Mouse (Mus musculus): ENCODE data around the gene Stx11. TPM values are rescaled to one million over a fixed set of nuclear protein-coding genes. Genes with fewer than 3 reads are reported as not detected.
A peak's percentile ranks its signal among the peaks of the same experiment; 100 is the strongest.
"Not testable (repeated sequence)": the region's sequence is repeated elsewhere in the genome, so short reads cannot be mapped to it uniquely, and the experiment has no call there.

The Stx11 gene
- polyA plus RNA-seq, 2 experiments from 2014 or later, result 18.9 to 19.6 TPM

GRCm38 (mm10) chr10:12957271-12957670 is 6.8 kb downstream of the Stx11 start:
- no peak for ATAC-seq

DNA sequence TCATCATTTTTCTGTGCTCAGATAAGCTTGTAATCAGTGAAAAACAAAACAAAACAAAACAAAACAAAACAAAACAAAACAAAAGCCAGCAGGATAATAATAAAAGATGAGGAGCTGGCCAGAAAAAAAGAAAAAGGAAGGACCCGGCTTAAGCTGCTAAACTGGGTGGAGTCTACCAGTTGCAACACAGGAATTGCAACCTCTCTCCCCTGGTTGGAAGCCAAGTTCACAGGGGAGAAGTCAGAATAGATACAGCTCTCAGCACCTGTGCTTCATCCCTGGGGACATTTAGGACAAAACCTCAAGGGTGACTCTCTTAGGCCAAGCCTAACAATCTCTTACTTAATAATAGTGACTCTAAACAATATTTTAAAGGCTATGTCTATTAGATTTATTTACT is 8.3 kb downstream of the Stx11 start:
- ATAC-seq, result no peak

DNA sequence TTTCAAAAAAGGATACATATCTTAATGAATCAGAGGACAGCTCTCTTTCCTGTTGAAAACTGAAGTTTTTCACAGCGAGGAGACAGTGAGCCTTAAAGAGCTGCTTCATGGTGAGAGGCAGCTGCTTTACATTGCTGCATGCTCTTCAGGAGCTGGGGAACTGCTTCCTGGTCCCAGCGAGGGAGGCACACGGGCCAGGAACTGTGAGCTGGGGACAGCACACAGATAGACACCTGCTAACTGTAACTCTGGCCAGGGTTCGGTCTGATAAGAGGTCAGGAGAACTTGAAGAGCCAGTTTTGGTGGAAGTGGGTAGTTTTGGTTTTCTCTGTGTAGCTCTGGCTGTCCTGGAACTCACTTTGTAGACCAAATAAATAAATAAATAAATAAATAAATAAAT is 12.7 kb downstream of the Stx11 start:
- not testable (repeated sequence) for ATAC-seq

DNA sequence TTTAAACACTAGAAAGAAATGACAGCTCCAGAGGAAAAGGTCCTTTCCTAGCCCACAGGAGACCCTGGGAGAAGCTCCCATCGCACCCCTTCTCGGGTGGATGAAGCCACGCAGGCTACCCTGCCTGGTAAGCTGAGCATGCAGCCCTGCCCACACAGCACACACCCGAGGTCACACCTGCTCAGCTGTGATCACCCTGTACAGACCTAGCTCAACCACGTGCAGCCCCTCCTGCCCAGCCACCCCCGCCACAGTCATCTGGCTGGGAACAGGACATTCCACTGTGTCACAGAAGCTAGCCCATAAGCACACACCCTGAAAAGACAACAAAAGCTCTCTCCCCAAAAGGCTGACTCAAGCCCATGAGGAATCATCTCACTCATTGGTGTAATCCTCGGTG is 14.8 kb downstream of the Stx11 start:
- ATAC-seq, result no peak

GRCm38 (mm10) chr10:12947606-12948005 is 16.5 kb downstream of the Stx11 start:
- ATAC-seq, result no peak

GRCm38 (mm10) chr10:12941018-12941761 is 22.9 kb downstream of the Stx11 start:
- ATAC-seq, result no peak

DNA sequence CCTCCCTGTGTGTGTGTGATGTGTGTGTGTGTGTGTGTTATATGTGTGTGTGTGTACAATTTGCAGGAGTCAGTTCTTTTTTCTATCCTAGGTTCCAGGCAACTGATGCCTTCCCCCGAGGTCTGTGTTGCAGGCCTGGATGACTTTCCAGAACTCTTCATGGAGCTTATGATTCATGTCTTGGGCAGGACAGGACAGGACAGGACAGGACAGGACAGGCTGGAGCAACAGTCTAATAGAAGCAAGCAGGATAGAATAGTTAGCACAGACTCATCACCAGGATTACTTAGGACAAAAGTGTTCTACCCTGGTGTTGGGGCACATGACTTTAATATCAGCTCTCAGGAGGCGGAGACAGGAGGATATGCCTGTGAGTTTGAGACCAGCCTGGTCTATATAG is 25.3 kb downstream of the Stx11 start:
- no peak for ATAC-seq

GRCm38 (mm10) chr10:12936079-12936478 is 28.0 kb downstream of the Stx11 start:
- ATAC-seq, result no peak

- ATAC-seq, result no peak
These were observed 28.5 kb downstream of the Stx11 start for GRCm38 (mm10) chr10:12935575-12935974.

DNA sequence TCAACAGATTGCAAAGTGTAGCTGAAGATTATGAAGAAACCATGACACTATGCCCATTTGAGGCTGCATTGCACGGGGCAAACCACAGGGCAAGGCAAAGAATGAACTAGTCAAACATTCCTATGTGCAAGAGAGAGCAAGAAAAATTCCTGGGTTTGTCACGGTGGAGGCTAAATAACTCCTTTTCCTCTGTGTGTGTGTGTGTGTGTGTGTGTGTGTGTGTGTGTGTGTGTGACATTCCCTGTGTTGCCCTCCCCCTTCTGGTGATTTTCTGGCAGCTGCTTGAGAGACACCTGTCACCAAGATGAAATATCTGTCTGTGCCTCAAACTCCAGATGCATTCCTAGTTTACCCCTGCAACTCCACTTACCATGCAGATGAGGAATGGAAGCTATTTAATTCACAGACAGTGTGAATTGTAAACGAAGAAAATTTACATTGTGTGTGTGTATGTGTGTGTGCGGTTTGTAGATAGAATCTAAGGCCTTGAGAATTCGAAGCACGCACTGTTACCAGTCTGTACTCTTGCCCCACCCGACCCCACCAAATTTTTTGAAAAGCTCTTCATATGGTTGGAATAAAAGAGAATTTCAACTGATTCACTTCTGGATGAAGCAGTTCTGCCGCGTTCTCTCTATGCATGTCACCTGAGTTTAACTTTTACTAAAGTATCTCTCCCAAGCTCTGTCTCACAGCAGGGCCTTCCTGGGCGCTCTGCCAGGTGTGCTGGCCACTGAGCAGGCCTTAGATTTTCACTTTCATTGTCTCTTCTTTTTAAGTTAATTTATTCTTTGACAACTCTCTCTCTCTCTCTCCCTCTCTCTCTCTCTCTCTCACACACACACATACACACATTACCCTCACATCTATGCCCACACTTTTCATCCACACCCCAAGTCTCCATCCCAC is 32.4 kb downstream of the Stx11 start:
- ATAC-seq, result no peak

DNA sequence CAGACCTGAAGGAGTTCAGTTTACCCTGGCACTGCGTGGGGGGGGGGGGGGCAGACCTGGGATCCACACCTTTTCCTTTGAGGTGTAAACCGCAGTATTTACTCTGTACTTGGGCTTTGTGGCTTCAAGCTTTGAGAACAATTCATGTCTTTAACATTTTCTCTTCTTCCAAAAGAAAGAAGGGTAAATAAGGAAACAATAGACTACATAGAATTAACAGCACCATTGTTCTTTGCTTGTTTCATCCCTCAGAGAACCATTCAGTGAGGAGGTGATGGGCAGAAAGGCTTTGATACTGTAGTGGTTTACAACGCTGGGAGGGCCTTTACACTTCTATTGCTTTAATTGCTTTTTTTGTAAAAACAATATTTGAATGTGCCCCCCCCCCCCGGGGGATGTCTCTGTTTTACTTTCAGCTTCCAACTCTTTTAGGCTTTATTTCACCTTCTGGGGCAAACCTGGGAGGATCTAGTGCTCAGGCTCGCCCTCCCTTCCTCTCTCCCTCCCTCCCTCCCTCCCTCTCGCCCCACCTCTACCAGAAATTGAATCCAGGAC is 33.7 kb downstream of the Stx11 start:
- no peak for ATAC-seq

- ATAC-seq, result no peak
These were observed 34.3 kb downstream of the Stx11 start for GRCm38 (mm10) chr10:12929857-12930174.

GRCm38 (mm10) chr10:12929149-12929856 is 34.8 kb downstream of the Stx11 start:
- peak; percentile 76 for ATAC-seq

DNA sequence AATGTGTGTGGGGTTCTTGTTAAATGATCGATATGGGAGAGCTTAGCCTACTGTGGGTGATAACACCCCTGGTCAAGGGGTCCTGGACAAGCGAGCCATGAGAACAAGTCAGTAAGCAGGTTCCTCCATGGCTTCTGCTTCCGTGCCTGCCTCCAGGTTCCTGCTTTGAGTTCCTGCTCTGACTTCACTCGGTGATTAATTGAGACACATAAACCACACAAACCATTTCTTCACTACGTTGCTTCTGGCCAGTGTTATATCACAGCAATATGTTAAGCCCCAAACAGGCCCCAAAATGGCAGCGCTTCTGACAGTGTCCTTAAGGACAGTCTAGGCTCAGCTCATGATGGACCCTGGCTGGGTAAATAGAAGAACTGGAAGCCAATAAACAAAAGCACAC is 35.9 kb downstream of the Stx11 start:
- ATAC-seq, result no peak

DNA sequence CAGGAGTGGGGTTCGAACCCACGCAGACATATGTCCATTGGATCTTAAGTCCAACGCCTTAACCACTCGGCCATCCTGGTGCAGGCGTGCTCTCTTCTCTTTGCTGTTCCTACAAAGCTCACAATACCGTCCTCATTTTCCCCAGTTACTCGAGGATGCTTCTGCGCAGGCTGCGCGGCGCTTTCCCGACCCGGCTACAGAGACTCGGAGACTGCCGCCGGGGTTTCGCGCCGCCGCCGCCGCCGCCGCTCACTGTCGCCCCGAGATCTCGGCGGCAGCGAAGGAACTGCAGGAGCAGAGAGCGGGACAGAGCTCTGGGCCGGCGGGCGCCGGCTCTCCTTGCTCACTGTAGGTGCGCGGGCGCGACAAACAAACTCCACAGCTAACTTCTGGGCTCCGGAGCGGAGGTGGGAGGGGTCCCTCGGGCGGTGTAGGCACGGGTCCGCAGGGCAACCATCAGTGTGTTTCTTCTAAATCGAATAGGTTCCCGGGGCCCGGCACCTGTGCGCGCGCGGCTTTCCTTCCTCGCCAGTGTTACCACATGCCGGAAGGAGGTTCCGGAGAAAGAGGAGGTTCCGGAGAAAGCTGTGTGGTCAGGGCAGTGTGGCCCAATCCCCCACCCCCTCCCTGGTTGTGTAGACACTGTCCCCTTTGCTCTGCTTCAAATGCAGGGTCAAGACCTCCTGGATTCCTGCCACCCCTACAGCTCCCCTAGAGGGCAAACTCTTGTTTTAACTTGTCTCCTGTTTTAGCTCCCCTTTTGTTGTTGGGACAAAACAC is 41.3 kb downstream of the Stx11 start:
- ATAC-seq, result peak; percentile 70

DNA sequence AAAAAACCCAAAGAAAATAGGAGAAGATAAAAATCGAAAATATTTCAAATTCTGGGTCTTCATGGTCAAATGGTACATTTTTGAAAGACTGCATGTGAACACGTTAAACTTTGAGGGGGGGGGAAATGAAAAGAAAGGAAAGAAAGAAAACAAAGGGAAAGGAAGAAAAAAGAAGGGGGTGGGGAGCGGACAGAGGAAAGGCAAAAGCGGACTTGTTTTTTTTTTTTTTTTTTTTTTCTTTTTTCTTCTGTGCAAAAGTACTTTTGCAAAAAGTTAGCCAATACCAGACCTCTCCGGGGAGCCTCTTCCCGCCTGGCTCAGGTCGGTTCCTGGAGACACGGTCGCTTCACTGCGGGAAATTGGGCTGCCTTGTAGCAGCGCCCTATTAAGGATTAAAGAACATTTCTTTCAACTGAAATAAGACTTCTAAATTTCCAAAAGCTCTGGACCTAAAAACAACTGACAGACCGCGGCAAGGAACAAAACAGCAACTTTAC is 42.0 kb downstream of the Stx11 start:
- ATAC-seq, result peak; percentile 18

GRCm38 (mm10) chr10:12921551-12922040 is 42.5 kb downstream of the Stx11 start:
- peak; percentile 24 for ATAC-seq

GRCm38 (mm10) chr10:12919287-12919686 is 44.8 kb downstream of the Stx11 start:
- no peak for ATAC-seq

DNA sequence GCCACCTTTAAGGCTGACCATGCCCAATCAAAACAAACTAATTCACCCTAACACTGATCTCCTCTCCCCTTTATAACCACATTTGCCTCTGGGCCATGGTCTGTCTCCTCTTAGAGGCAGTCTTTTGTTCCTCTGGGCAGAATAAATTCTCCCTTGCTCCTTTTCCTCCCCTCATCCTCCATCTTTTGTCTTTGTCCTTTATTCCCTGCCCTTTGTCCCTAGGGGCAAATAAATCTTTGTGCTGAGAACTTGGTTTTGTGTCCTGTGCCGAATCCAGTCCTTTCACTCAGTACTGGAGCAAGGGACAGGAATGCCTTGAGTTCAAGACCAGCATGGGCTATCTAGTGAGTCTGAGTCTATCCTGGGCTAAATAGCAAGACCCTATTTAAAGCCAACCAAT is 46.5 kb downstream of the Stx11 start:
- no peak for ATAC-seq

- ATAC-seq, result no peak
These were observed 47.7 kb downstream of the Stx11 start for GRCm38 (mm10) chr10:12916376-12916775.

GRCm38 (mm10) chr10:12915826-12916225 is 48.3 kb downstream of the Stx11 start:
- ATAC-seq, result no peak

DNA sequence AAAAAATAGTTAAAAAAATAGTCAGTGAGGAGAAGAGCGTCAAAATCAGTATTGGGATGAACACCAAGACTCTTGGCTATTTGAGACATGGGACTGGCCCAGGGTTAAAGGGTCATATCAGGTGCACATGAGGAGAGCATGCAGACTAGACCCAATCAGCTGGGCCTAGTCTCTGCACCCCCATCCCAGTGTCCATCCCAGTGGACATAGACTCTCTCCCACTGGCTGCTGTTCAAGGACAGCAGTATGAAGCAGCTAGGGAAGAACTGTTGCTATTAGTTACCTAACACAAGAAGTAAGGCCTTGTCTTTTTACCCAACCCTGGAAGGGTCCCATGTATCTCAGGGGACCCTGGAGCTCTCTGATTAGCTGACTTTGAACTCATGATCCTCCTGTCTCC is 49.9 kb downstream of the Stx11 start:
- ATAC-seq, result no peak
